Mouse (Mus musculus) cortical plate, adult 2 months (tissue): Measurements from ENCODE around the gene Hoxc12. TPM values are rescaled to one million over a fixed set of nuclear protein-coding genes. Genes with fewer than 3 reads are reported as not detected.

Experiments used
- H3K27ac ChIP-seq: fragments of 200-500 bp; 2 replicates; pipeline ENCODE4 v1.5.1; 2012; ENCODE audit warnings: low read length, control low read depth, inconsistent platforms; ENCODE audit not compliant: insufficient read depth
- H3K4me1 ChIP-seq: fragments of 200-500 bp; 2 replicates; pipeline ENCODE4 v1.6.1; 2011; ENCODE audit warnings: low read length; ENCODE audit not compliant: control insufficient read depth, insufficient read depth
- H3K4me3 ChIP-seq: fragments of 200-500 bp; 2 replicates; pipeline ENCODE4 v1.5.1; 2011; ENCODE audit warnings: mild to moderate bottlenecking, low read length, control low read depth; ENCODE audit not compliant: insufficient read depth
- CTCF ChIP-seq: fragments of 200-500 bp; IDR thresholded peaks from 2 replicates; pipeline ENCODE4 v1.5.1; 2011; ENCODE audit warnings: mild to moderate bottlenecking, control low read depth, low read length; ENCODE audit not compliant: insufficient read depth; ENCODE audit errors: extremely low read depth
- POLR2A ChIP-seq: fragments of 200-500 bp; IDR thresholded peaks from 2 replicates; pipeline ENCODE4 v1.6.1; 2011; ENCODE audit warnings: mild to moderate bottlenecking, low read length, control low read depth; ENCODE audit not compliant: insufficient read depth; ENCODE audit errors: extremely low read depth
- polyA plus RNA-seq: library from polyadenylated mRNA; depleted of rRNA; stranded (reverse); fragments of >200 nt; gene quantifications from 2 replicates; pipeline ENCODE4 v1.2.3, GENCODE M21; 2012; rRNA removed

Hoxc12 gene
- not detected in 2 replicates for polyA plus RNA-seq

DNA sequence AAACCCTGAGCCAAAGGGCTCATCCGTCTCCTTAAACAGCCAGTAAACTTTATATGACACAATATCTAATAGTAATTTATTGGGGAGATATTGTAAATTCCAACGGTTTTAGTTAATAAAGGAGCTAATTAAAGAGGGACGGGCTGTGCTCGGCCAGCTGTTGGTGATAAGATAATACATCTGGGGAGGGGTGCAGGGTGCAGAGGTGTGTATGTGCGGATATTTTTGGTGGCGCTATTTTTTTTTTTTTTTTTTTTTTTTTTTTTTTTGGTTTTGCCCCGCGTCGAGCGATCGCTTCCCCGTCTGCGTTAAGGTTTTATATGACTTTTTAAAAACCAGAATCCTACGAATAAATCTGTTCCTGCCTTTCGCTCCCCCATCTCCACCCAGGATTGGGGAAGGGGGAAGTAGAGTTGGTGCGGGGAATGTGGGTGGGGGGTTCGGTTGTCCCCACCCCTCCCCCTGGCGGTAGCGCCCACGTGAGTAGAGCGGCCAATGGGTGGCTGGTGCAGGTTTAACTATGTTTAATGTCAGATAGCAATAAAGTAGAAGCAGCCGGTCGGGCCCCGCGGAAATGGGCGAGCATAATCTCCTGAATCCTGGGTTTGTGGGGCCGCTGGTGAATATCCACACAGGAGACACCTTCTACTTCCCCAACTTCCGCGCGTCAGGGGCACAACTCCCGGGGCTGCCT is at the start of gene Hoxc12:
Hoxc12 (plus strand) TSS at position 479 of the 694 bp plus-strand sequence.
- H3K27ac ChIP-seq, result no peak within 1 kb of the TSS
- TF ChIP-seq POLR2A (no peak), CTCF (no peak)
- H3K4me1 ChIP-seq, result no peaks in the 10 kb centered on the region
- H3K4me3 ChIP-seq, result no peak within 1 kb of the TSS

DNA sequence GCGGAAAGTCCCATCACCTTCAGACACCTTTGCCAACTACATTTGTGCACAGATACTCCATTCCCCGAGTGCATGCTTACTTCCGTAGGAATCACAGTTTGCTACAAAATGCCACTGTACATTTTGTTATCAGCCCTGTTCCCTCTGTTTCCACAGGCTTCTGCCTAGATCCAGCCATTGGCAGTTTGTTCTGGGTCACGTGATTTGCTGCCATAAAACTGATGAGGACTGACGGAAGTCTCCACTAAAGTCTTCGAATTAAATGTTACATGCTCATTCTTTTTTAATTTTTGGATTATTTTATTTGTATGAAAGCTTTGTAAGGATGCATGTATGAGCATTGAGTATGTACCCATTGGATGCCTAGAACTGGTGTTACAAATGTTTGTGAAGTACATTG is 41.4 kb upstream of the Hoxc12 start:
- no peak overlapping the region for H3K27ac ChIP-seq

DNA sequence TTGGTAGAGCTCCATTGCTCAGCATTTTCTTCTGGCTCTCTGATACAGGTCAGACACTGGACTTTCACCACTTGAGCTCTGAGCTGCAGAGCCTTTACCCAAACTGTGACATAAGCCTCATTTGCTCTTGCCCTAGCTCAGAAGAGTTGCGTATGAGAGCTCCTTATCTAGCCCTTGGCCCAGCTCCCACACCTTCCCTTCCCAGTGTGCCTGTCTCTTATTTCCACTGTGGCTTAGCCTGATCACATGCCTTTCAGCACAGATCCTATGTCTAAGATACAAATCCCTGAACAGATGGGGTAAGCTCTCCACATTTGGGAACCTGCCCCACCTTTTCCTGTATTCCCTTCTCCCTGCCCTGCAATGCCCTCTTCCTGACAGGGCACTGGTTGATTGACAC is 31.6 kb upstream of the Hoxc12 start:
- TF ChIP-seq POLR2A, result no peak
- no peak for TF ChIP-seq CTCF
- no peak overlapping the region for H3K27ac ChIP-seq

More for the DNA sequence above, 41.4 kb upstream of the Hoxc12 start:
- TF ChIP-seq CTCF, result no peak
- TF ChIP-seq POLR2A, result no peak
- no peak overlapping the region for H3K4me3 ChIP-seq
- no peaks in the 10 kb centered on the region for H3K4me1 ChIP-seq

DNA sequence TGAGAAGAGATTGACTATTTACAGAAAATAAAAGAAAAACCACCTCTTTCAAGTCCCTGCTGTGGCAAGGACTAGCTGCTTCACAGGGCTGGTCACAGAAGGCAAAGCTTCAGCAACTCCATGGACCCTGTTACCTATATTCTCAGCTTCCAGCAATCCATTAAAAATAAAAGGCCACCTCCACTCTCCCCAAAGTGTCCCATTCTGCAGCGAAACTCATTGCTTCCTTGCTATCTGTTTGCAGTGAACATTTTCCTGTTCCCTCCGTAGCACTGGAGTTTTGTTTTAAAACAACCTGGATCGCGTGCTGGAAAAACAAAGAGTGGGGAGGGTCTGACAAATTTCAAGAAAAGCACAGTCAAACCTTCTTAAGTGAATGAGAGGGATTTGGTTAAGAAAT is 27.0 kb upstream of the Hoxc12 start:
- Histone ChIP-seq H3K4me3 (no peak overlapping the region), H3K4me1 (no peaks in the 10 kb centered on the region), H3K27ac (no peak overlapping the region)
- no peak for TF ChIP-seq POLR2A
- TF ChIP-seq CTCF, result no peak

More for the DNA sequence above, 31.6 kb upstream of the Hoxc12 start:
- Histone ChIP-seq H3K4me1 (no peaks in the 10 kb centered on the region), H3K4me3 (no peak overlapping the region)

DNA sequence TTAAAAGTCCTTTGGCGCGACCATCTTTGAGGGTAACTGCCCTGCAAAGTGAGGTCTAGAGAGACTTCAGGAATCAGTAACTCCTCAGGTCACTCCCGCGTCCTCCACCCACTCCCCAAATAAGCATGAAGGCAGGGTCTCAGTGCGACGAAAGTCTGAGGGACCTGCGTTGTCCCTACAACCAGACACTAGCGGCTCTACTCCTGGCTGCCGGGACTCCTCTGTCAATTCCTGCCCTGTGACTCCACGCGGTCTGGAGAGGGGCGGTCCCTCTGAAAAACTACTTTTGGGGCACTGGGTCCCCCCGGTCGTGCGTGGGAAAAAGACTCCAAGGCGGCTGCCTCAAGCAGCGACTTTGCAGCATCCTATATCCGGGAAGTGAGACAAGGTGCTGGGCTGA is 26.5 kb upstream of the Hoxc12 start:
- no peaks in the 10 kb centered on the region for H3K4me1 ChIP-seq
- no peak overlapping the region for H3K4me3 ChIP-seq
- no peak for TF ChIP-seq CTCF
- no peak for TF ChIP-seq POLR2A
- no peak overlapping the region for H3K27ac ChIP-seq

DNA sequence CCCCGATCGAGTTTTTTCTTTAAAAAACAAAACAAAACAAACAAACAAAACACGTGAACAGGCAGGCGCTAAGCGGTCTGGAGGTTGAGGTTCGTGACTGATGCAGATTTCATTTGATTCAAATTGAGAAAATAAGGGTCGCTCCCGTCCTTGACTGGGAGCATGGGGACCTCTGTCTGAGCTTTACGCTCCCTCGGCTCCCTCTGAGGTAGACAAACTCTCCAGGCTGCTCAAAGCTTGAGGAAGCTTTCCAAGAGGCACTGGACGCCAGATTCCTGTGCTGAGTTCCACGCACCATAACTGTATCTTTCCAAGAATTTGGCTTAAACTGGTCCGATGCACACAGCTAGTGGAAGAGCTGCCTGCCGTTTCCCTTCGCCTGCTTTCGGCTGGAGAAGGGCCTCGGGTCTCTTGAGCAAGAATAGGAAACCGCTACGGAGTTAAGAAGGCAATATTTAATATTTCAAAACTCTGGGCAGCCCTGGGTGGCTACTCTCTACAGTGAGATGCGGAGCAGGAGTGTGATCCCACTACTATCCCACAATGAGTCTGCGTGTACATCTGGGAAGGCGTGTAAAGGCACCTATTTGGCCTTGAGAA is 26.0 kb upstream of the Hoxc12 start:
- H3K27ac ChIP-seq, result no peak overlapping the region
- no peaks in the 10 kb centered on the region for H3K4me1 ChIP-seq
- no peak for TF ChIP-seq CTCF
- TF ChIP-seq POLR2A, result no peak
- no peak overlapping the region for H3K4me3 ChIP-seq

DNA sequence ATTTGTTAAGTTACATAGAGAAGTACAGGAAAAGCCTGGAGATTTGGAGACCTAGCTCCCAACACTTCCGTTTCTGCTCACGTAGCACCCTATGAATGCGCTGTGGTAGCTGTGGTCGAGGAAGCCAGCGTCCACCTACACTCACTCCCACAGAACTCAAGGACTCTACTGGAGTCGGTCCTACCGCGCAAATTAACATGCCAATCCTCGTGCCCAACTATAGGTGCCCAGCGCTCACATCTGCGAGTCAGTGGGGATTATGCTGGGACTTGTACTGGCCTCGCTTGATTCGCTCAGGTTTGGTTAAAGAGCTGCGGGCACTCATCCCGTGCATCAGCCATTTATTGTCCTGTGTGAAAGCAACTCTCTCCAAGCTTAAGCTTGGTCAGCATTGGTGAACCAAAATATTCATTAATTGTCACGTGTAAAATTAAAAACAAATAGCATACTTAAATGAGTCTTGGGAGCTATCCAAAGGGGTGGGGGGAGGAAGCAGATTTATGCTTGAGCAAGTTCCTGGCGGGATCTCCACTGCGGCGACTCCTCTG is 23.4 kb upstream of the Hoxc12 start:
- Histone ChIP-seq H3K4me1 (no peaks in the 10 kb centered on the region), H3K27ac (no peak overlapping the region), H3K4me3 (no peak overlapping the region)
- TF ChIP-seq POLR2A, result no peak
- no peak for TF ChIP-seq CTCF

DNA sequence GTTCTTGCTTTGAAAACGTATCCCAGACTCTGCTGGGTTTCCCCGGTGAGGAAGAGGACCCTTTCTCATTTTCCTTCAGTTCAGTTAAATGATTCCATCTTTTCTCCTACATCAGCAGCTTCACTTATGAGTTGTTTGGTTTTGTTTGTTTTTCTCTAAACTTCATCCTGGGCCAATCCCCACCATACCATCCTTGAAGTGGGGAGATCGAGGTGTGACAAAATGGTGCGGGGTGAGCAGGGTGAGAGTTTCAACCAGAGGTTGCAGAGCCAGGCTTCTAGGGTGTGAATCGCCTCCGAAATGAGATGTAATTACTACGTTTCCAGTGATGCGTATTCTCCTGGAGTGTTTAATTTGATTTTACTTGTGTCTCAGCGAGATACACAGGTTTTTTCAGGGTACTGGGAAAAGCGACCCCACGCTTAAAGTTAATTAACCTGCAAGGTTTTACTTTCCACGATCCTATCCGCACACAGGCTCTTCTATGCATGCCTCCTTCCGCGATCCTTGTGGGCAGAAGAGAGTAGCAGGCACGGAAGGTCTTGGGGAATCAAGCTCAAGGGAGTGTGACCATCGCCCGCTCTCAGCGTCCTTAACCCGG is 18.5 kb upstream of the Hoxc12 start:
- Histone ChIP-seq H3K4me3 (no peak overlapping the region), H3K4me1 (no peaks in the 10 kb centered on the region), H3K27ac (no peak overlapping the region)
- no peak for TF ChIP-seq CTCF
- no peak for TF ChIP-seq POLR2A

DNA sequence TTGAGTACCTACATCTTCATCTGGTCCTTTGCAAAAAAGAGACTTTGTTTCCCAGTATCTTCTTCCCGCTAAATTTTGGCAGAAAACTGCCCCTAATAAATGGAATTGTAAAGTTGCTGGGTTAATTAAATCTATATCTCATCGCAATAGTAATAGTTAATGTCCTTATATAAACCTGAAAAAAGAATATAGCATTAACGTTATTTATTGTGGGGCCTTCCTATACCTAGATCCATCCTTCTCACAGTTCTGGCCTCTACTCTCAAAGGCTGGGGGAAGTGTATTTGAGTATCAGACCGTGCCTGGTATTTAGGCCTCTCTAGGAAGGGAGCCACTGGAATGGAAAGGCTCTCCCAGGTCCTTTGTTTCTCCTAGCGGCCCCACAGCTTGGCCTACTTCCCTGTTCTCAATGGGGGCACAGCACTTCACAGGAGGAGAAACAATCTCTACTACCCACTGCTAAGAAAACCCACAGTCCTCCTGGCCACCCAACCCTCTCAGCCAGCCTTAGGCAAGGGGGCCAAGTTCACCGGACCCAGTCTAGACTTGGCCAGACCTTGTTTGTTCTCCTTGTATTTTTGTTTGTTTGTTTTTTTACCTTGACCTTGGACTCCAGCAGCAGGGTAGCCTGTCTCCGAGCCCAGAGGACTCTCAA is 17.8 kb upstream of the Hoxc12 start:
- Histone ChIP-seq H3K27ac (no peak overlapping the region), H3K4me3 (no peak overlapping the region), H3K4me1 (no peaks in the 10 kb centered on the region)
- no peak for TF ChIP-seq CTCF
- TF ChIP-seq POLR2A, result no peak
